Mouse (Mus musculus) heart, embryonic 13.5 days (tissue): ENCODE data around the gene Ctc1. TPM values are rescaled to one million over a fixed set of nuclear protein-coding genes. Genes with fewer than 3 reads are reported as not detected.
A peak's percentile ranks its signal among the peaks of the same experiment; 100 is the strongest.

Experiments used
- ATAC-seq: fragments of 200-750 bp; cut with Nextera tagmentation; 2 replicates; pipeline ENCODE4 v1.8.0; 2017; ENCODE audit warnings: moderate TSS enrichment; ENCODE audit not compliant: insufficient number of reproducible peaks, low FRiP score, low TSS enrichment; ENCODE audit errors: extremely low read depth
- H3K27ac ChIP-seq: fragments of 300-500 bp; sonication (generic); replicated peaks from 2 replicates; pipeline ENCODE4 v1.5.1; 2015; ENCODE audit warnings: moderate library complexity, mild to moderate bottlenecking, inconsistent platforms
- H3K27me3 ChIP-seq: fragments of 300-500 bp; sonication (generic); replicated peaks from 2 replicates; pipeline ENCODE4 v1.6.1; 2015; ENCODE audit warnings: mild to moderate bottlenecking, inconsistent platforms
- H3K36me3 ChIP-seq: fragments of 300-500 bp; sonication (generic); 2 replicates; pipeline ENCODE4 v1.6.1; 2015; ENCODE audit warnings: mild to moderate bottlenecking, inconsistent platforms
- H3K4me1 ChIP-seq: fragments of 300-500 bp; sonication (generic); 2 replicates; pipeline ENCODE4 v1.6.1; 2015; ENCODE audit warnings: inconsistent platforms
- H3K4me2 ChIP-seq: fragments of 300-500 bp; sonication (generic); 2 replicates; pipeline ENCODE4 v1.6.1; 2015; ENCODE audit warnings: inconsistent platforms, mild to moderate bottlenecking, moderate library complexity
- H3K4me3 ChIP-seq: fragments of 300-500 bp; sonication (generic); 2 replicates; pipeline ENCODE4 v1.5.1; 2015; ENCODE audit warnings: moderate library complexity, mild to moderate bottlenecking, inconsistent platforms
- H3K9ac ChIP-seq: fragments of 300-500 bp; sonication (generic); 2 replicates; pipeline ENCODE4 v1.6.1; 2015; ENCODE audit warnings: inconsistent platforms, mild to moderate bottlenecking, moderate library complexity
- H3K9me3 ChIP-seq: fragments of 300-500 bp; sonication (generic); 2 replicates; pipeline ENCODE4 v1.6.1; 2016; ENCODE audit warnings: inconsistent platforms
- WGBS: fragments of 180-500 bp; shearing (Covaris S2); methylation state at CpG from one replicate; pipeline ENCODE4 v1.1.7; 2015; ENCODE audit warnings: mixed read lengths; 5-methylcytosine and 5-hydroxymethylcytosine counted together
- polyA plus RNA-seq: library from polyadenylated mRNA; unstranded; fragments of >200 nt; fragmentation: Nextera tagmentation; extraction: Ambion mirVana; gene quantifications from 2 replicates; pipeline ENCODE4 v1.2.1, GENCODE M21; 2015

Gene Ctc1
- polyA plus RNA-seq, 1 experiment from 2014 or later, result 49.8 TPM

GRCm38 (mm10) chr11:69072234-69072633, 56.5 kb downstream of the Ctc1 start:
- Histone ChIP-seq H3K4me1 (peaks cover 43% of the 10 kb centered on the region), H3K27me3 (no peaks in the 10 kb centered on the region), H3K9me3 (no peaks in the 10 kb centered on the region), H3K9ac (peak overlapping the region; percentile 83), H3K27ac (peak overlapping the region; percentile 84), H3K36me3 (no peaks in the 10 kb centered on the region), H3K4me2 (peak overlapping the region; percentile 69), H3K4me3 (peak overlapping the region; percentile 44)
- WGBS, result 79% methylated on average over 11 of the region's 11 CpGs
- no peak for ATAC-seq

- Histone ChIP-seq H3K36me3 (no peaks in the 10 kb centered on the region), H3K9me3 (no peaks in the 10 kb centered on the region), H3K4me1 (peaks cover 38% of the 10 kb centered on the region), H3K9ac (peak overlapping the region; percentile 83), H3K4me3 (peak overlapping the region; percentile 44), H3K4me2 (peak overlapping the region; percentile 69), H3K27me3 (no peaks in the 10 kb centered on the region), H3K27ac (peak overlapping the region; percentile 84)
- ATAC-seq, result no peak
- 14% methylated on average over 9 of the region's 9 CpGs for WGBS
These were observed 57.0 kb downstream of the Ctc1 start for GRCm38 (mm10) chr11:69072666-69073064.

GRCm38 (mm10) chr11:69073065-69073888, 57.6 kb downstream of the Ctc1 start:
- ATAC-seq, result peak; percentile 30; the same call in 1 of the 2 replicates
- H3K36me3 ChIP-seq, result no peaks in the 10 kb centered on the region
- peak overlapping the region; percentile 84 for H3K27ac ChIP-seq
- no peaks in the 10 kb centered on the region for H3K27me3 ChIP-seq
- peak overlapping the region; percentile 83 for H3K9ac ChIP-seq
- H3K9me3 ChIP-seq, result no peaks in the 10 kb centered on the region
- H3K4me2 ChIP-seq, result peak overlapping the region; percentile 69
- WGBS, result under 1% methylated on average over 14 of the region's 14 CpGs
- H3K4me3 ChIP-seq, result peak overlapping the region; percentile 44
- H3K4me1 ChIP-seq, result peaks cover 36% of the 10 kb centered on the region

GRCm38 (mm10) chr11:69073951-69074775, 58.5 kb downstream of the Ctc1 start:
- no peak for ATAC-seq
- H3K4me2 ChIP-seq, result peak overlapping the region; percentile 69; the same call in 1 of the 2 replicates
- no peaks in the 10 kb centered on the region for H3K9me3 ChIP-seq
- no peaks in the 10 kb centered on the region for H3K36me3 ChIP-seq
- H3K27ac ChIP-seq, result peak overlapping the region; percentile 84
- no peak overlapping the region for H3K4me3 ChIP-seq
- no peaks in the 10 kb centered on the region for H3K27me3 ChIP-seq
- H3K9ac ChIP-seq, result peak overlapping the region; percentile 83
- 42% methylated on average over 6 of the region's 6 CpGs for WGBS
- peaks cover 36% of the 10 kb centered on the region for H3K4me1 ChIP-seq

- H3K4me3 ChIP-seq, result no peak overlapping the region
- H3K27me3 ChIP-seq, result no peaks in the 10 kb centered on the region
- peaks cover 36% of the 10 kb centered on the region for H3K4me1 ChIP-seq
- WGBS, result 52% methylated on average over 2 of the region's 2 CpGs
- H3K9ac ChIP-seq, result 0 out of 2 replicates have a peak overlapping the region, but pooled peaks have one; percentile 83
- H3K4me2 ChIP-seq, result no peak overlapping the region
- peak overlapping the region; percentile 84; the same call in 1 of the 2 replicates for H3K27ac ChIP-seq
- no peaks in the 10 kb centered on the region for H3K9me3 ChIP-seq
- no peaks in the 10 kb centered on the region for H3K36me3 ChIP-seq
- no peak for ATAC-seq
These were observed 59.0 kb downstream of the Ctc1 start for GRCm38 (mm10) chr11:69074776-69075069.

- H3K27me3 ChIP-seq, result no peaks in the 10 kb centered on the region
- WGBS, result 48% methylated on average over 9 of the region's 9 CpGs
- H3K4me1 ChIP-seq, result peaks cover 31% of the 10 kb centered on the region
- no peaks in the 10 kb centered on the region for H3K9me3 ChIP-seq
- no peak overlapping the region for H3K9ac ChIP-seq
- H3K27ac ChIP-seq, result no peak overlapping the region
- no peak overlapping the region for H3K4me2 ChIP-seq
- ATAC-seq, result no peak
- H3K36me3 ChIP-seq, result no peaks in the 10 kb centered on the region
- H3K4me3 ChIP-seq, result no peak overlapping the region
These were observed 60.2 kb downstream of the Ctc1 start for GRCm38 (mm10) chr11:69075764-69076479.

GRCm38 (mm10) chr11:69076572-69076971, 60.9 kb downstream of the Ctc1 start:
- no peaks in the 10 kb centered on the region for H3K27me3 ChIP-seq
- H3K9ac ChIP-seq, result peak overlapping the region; percentile 35; the same call in 1 of the 2 replicates
- peaks cover 25% of the 10 kb centered on the region for H3K4me1 ChIP-seq
- H3K4me2 ChIP-seq, result no peak overlapping the region
- no peak for ATAC-seq
- H3K27ac ChIP-seq, result no peak overlapping the region
- 71% methylated on average over 5 of the region's 5 CpGs for WGBS
- no peak overlapping the region for H3K4me3 ChIP-seq
- no peaks in the 10 kb centered on the region for H3K36me3 ChIP-seq
- no peaks in the 10 kb centered on the region for H3K9me3 ChIP-seq

GRCm38 (mm10) chr11:69077316-69077715, 61.6 kb downstream of the Ctc1 start:
- Histone ChIP-seq H3K4me1 (peaks cover 17% of the 10 kb centered on the region), H3K27ac (no peak overlapping the region), H3K4me2 (no peak overlapping the region), H3K9ac (no peak overlapping the region), H3K36me3 (no peaks in the 10 kb centered on the region), H3K27me3 (no peaks in the 10 kb centered on the region), H3K4me3 (no peak overlapping the region), H3K9me3 (no peaks in the 10 kb centered on the region)
- WGBS, result 74% methylated on average over 9 of the region's 9 CpGs
- no peak for ATAC-seq

GRCm38 (mm10) chr11:69078041-69078440, 62.3 kb downstream of the Ctc1 start:
- Histone ChIP-seq H3K9me3 (no peaks in the 10 kb centered on the region), H3K27me3 (no peaks in the 10 kb centered on the region), H3K27ac (no peak overlapping the region), H3K4me1 (peaks cover 13% of the 10 kb centered on the region), H3K9ac (no peak overlapping the region), H3K4me3 (no peak overlapping the region), H3K4me2 (no peak overlapping the region), H3K36me3 (no peaks in the 10 kb centered on the region)
- WGBS, result 77% methylated on average over 6 of the region's 6 CpGs
- ATAC-seq, result no peak

- Histone ChIP-seq H3K4me2 (no peak overlapping the region), H3K4me1 (peaks cover 8% of the 10 kb centered on the region), H3K9ac (no peak overlapping the region), H3K36me3 (no peaks in the 10 kb centered on the region), H3K27ac (no peak overlapping the region), H3K27me3 (no peaks in the 10 kb centered on the region), H3K9me3 (no peaks in the 10 kb centered on the region), H3K4me3 (no peak overlapping the region)
- no peak for ATAC-seq
- 62% methylated on average over 5 of the region's 5 CpGs for WGBS
These were observed 63.2 kb downstream of the Ctc1 start for GRCm38 (mm10) chr11:69078805-69079438.
